Comparison of ENCODE assay signal across 9 mouse cellular contexts in genomic region chr11:22782705-22783124, GRCm38 (mm10).
DNase-seq lines count a peak whose midpoint lies in the region; ATAC-seq lines count a peak whose summit lies in the region.
"Had no signal": no experiment of that assay in that cellular context is flagged by ENCODE, and none has a peak within 500 bp of the region (broad histone marks: within the 10 kb centered on the region; RNA-seq: fewer than 3 reads in every experiment).

No protein-coding gene starts in this region.

- no peaks in the 10 kb centered on the region for H3K36me3 ChIP-seq in liver, embryonic 12.5 days
- no peaks in the 10 kb centered on the region for H3K36me3 ChIP-seq in heart, embryonic 15.5 days
- no peaks in the 10 kb centered on the region for H3K36me3 ChIP-seq in midbrain, embryonic 11.5 days (ENCODE audit: control insufficient read depth, insufficient read depth, low read length)

- H3K27me3 ChIP-seq in liver, embryonic 12.5 days (replicated peaks) = no peaks in the 10 kb centered on the region
- H3K27me3 ChIP-seq in heart, embryonic 15.5 days = no peaks in the 10 kb centered on the region
- no peaks in the 10 kb centered on the region for H3K27me3 ChIP-seq in midbrain, embryonic 11.5 days (ENCODE audit: control insufficient read depth, insufficient read depth, low read length)

- no peak overlapping the region for H3K27ac ChIP-seq in liver, embryonic 12.5 days
- no peak overlapping the region for H3K27ac ChIP-seq in heart, embryonic 15.5 days
- no peak overlapping the region for H3K27ac ChIP-seq in midbrain, embryonic 11.5 days (ENCODE audit: low read depth, low read length)

- no peak overlapping the region for H3K4me3 ChIP-seq in liver, embryonic 12.5 days
- H3K4me3 ChIP-seq in heart, embryonic 15.5 days = no peak overlapping the region
- H3K4me3 ChIP-seq in midbrain, embryonic 11.5 days (ENCODE audit: low read depth, low read length) = no peak overlapping the region

- H3K9me3 ChIP-seq in liver, embryonic 12.5 days (replicated peaks) = no peaks in the 10 kb centered on the region
- no peaks in the 10 kb centered on the region for H3K9me3 ChIP-seq in heart, embryonic 15.5 days (replicated peaks)
- H3K9me3 ChIP-seq in midbrain, embryonic 11.5 days (ENCODE audit: control insufficient read depth, low read length) = no peaks in the 10 kb centered on the region

- H3K4me2 ChIP-seq in liver, embryonic 12.5 days = no peak overlapping the region
- peak overlapping the region; percentile 20; the same call in 1 of the 2 replicates for H3K4me2 ChIP-seq in heart, embryonic 15.5 days
- H3K4me2 ChIP-seq in midbrain, embryonic 11.5 days = no peak overlapping the region

- H3K9ac ChIP-seq in liver, embryonic 12.5 days = no peak overlapping the region
- no peak overlapping the region for H3K9ac ChIP-seq in heart, embryonic 15.5 days
- H3K9ac ChIP-seq in midbrain, embryonic 11.5 days (ENCODE audit: low read length) = no peak overlapping the region

- WGBS in liver, embryonic 12.5 days (ENCODE audit: insufficient replicate concordance) = 53% methylated on average over 13 of the region's 13 CpGs
- 51% methylated on average over 13 of the region's 13 CpGs for WGBS in heart, embryonic 15.5 days
- 83% methylated on average over 13 of the region's 13 CpGs for WGBS in midbrain, embryonic 11.5 days

- peaks cover 20% of the 10 kb centered on the region for H3K4me1 ChIP-seq in liver, embryonic 12.5 days
- H3K4me1 ChIP-seq in heart, embryonic 15.5 days (replicated peaks) = no peaks in the 10 kb centered on the region
- no peaks in the 10 kb centered on the region for H3K4me1 ChIP-seq in midbrain, embryonic 11.5 days (ENCODE audit: control insufficient read depth, insufficient read depth, low read length)

- ATAC-seq in liver, embryonic 12.5 days = no peak
- peak; percentile 22; the same call in 1 of the 2 replicates for ATAC-seq in heart, embryonic 15.5 days (replicated peaks; ENCODE audit: insufficient number of reproducible peaks, insufficient read depth, low FRiP score, low read depth)
- peak; percentile 78 for ATAC-seq in megakaryocyte, adult 5-6 weeks (ENCODE audit: poor library complexity, severe bottlenecking)
- no peak for ATAC-seq in midbrain, embryonic 11.5 days (ENCODE audit: low FRiP score)

- peak; percentile 38 for DNase-seq in liver
- peak; percentile 84 for DNase-seq in thymus, postnatal 14 days
- DNase-seq in gastrocnemius, postnatal 4 days (ENCODE audit: low spot score in 2 of 2) = no peak
- DNase-seq in midbrain, embryonic 11.5 days (ENCODE audit: low spot score, missing footprints) = no peak
- no peak for DNase-seq in c-Kit-positive CD71-positive TER-119-positive erythroid progenitor cells, embryonic 14.5 days (ENCODE audit: low spot score)
- DNase-seq: layer of hippocampus, adult 9-11 months had no signal

Comparison
In these comparisons a context has a peak if more than half of its experiments do, and no peak if none do; other contexts are left out.
1. DNase-seq: peak in liver (single experiment) and thymus, postnatal 14 days (single experiment); none in gastrocnemius, postnatal 4 days (0 of 2), midbrain, embryonic 11.5 days (single experiment) and c-Kit-positive CD71-positive TER-119-positive erythroid progenitor cells, embryonic 14.5 days (single experiment).
2. ATAC-seq: peak in heart, embryonic 15.5 days (single experiment) and megakaryocyte, adult 5-6 weeks (single experiment); none in liver, embryonic 12.5 days (single experiment) and midbrain, embryonic 11.5 days (single experiment).